16 mouse cellular contexts compared by ENCODE assay signal in the genomic region with DNA sequence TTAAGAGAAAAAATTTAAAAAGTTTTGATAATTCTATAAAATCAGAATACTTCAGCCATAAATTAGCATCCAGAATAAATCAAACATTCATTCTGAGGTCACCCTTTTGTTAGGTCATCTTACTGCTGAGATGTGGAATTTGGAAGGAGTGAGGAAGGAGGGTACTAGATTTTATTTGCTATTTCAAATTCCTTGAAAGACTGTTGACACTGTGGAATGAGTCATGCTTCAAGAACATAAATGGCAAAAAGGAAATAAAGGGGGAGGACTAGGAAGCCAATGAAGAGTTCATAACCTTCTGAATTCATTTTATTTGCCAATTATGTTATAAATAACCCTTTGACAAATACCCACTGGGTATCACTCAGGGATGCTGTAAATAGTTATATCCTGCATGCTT.
"Had no signal": no experiment of that assay in that cellular context is flagged by ENCODE, and none has a peak within 500 bp of the region (broad histone marks: within the 10 kb centered on the region; RNA-seq: fewer than 3 reads in every experiment).

No protein-coding gene starts in this region.

- H3K4me1 ChIP-seq: liver, embryonic 13.5 days; liver, embryonic 15.5 days; megakaryocyte, embryonic 14.5 days; midbrain, embryonic 13.5 days; midbrain, embryonic 15.5 days; neural tube, embryonic 12.5 days had no signal

- H3K27me3 ChIP-seq: liver, embryonic 13.5 days; liver, embryonic 15.5 days; megakaryocyte, embryonic 14.5 days; midbrain, embryonic 13.5 days; midbrain, embryonic 15.5 days; neural tube, embryonic 12.5 days had no signal

- H3K4me3 ChIP-seq: liver, embryonic 13.5 days; liver, embryonic 15.5 days; megakaryocyte, embryonic 14.5 days; midbrain, embryonic 13.5 days; midbrain, embryonic 15.5 days; neural tube, embryonic 12.5 days had no signal

- H3K27ac ChIP-seq: liver, embryonic 13.5 days; liver, embryonic 15.5 days; macrophage; midbrain, embryonic 13.5 days; midbrain, embryonic 15.5 days; neural tube, embryonic 12.5 days had no signal

- DNase-seq: liver, embryonic 13.5 days; liver, postnatal 0 days; lung, adult 2 months; lung, postnatal 36 days; right cerebral cortex, postnatal 14 days; thymus, adult 2 months; thymus, postnatal 25 days; thymus, postnatal 4 days had no signal

- ATAC-seq: liver, postnatal 0 days; midbrain, embryonic 13.5 days; midbrain, embryonic 15.5 days had no signal

- H3K36me3 ChIP-seq: liver, embryonic 13.5 days; liver, embryonic 15.5 days; midbrain, embryonic 13.5 days; midbrain, embryonic 15.5 days; neural tube, embryonic 12.5 days had no signal

- H3K4me2 ChIP-seq: liver, embryonic 11.5 days; liver, embryonic 13.5 days; liver, embryonic 15.5 days; midbrain, embryonic 11.5 days; midbrain, embryonic 13.5 days; midbrain, embryonic 15.5 days; neural tube, embryonic 12.5 days had no signal

- H3K9ac ChIP-seq: liver, embryonic 13.5 days; liver, embryonic 15.5 days; liver, postnatal 0 days; midbrain, embryonic 13.5 days; midbrain, embryonic 15.5 days; neural tube, embryonic 12.5 days had no signal

- H3K9me3 ChIP-seq: liver, embryonic 13.5 days; liver, embryonic 15.5 days; megakaryocyte, embryonic 14.5 days; midbrain, embryonic 13.5 days; midbrain, embryonic 15.5 days; neural tube, embryonic 12.5 days had no signal
